Mouse (Mus musculus) E14TG2a.4 (cell line): Measurements from ENCODE around the gene Gli1.

Experiments
- CTCF ChIP-seq: conservative IDR thresholded peaks from 2 replicates; pipeline ENCODE4 v1.5.1; 2014; ENCODE audit warnings: low read length
- NANOG ChIP-seq: IDR thresholded peaks from 2 replicates; pipeline ENCODE4 v1.6.1; 2014; ENCODE audit warnings: borderline replicate concordance, low read length, mixed read lengths

DNA sequence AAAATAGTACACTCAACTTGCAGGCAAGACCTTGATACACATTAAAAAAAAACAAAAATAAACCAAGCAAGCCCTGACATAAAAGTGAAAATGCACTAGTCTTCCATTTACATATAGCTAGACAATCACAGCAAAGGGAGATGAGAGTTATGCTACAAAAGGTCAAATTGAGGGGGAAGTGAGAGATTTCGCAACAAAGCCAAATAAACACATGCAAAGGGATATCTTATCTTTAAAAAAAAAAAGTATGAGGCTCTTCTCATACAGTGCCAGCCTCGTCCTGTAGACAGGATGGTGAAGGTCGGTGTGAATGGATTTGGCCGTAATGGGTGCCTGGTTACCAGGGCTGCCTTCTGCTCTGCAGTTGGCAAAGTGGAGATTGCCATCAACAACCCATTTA, 28.9 kb downstream of the Gli1 start:
- TF ChIP-seq NANOG (no peak), CTCF (no peak)
